Mouse (Mus musculus) v-Abl transformed pro-B cells (cell line): ENCODE results near the gene Draxin.

ENCODE experiments used
- in situ Hi-C, 2 experiments: fragments of 400-800 bp; cut with MboI; formaldehyde crosslinking; loops; one replicate each; pipeline ENCODE4 v1.15.1; 2025; ENCODE audit not compliant: unreplicated experiment in 2 of 2

Draxin gene

DNA sequence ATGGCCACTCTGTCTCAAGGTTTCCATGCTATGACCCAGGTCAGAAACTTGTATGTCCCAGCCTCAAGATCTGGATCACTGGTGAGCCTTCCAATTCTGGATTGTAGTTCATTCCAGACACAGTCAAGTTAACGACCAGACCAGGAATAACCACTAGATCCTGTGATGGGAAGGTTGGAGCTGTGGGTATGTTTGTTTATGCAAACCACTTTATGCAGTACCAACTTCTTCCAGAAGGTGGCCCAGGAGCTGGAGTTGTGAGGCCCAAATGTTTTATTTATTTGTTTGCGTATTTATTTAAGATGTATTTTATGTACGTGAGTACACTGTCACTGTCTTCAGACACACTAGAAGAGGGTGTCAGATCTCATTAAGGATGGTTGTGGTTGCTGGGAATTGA is 24.5 kb upstream of the Draxin start:
- in situ Hi-C loops = loop anchor here in 1 of 2 experiments (5.0 kb wide), 1 partner anchor 38 kb away; no protein-coding TSS in a partner anchor

DNA sequence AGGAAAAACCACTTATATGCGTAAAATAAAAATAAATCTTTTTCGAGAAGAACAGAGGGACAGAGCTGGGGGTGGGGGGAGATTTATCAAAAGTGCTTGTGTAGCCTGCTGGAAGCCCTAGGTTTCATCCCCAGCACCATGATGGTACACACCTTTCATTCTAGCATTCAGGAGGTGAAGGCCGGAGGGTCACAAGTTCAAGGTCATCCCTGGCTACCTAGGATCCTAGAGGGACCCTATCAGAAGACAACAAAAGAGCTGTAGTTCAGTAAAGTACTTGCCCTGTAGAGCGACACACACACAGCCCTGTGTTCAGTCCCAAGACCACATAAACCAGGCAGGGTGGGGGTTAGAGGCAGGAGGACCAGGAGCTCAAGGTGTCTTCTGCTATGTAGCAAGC is 23.5 kb upstream of the Draxin start:
- in situ Hi-C loops = loop anchor here in 1 of 2 experiments (5.0 kb wide), 1 partner anchor 37 kb away; no protein-coding TSS in a partner anchor

DNA sequence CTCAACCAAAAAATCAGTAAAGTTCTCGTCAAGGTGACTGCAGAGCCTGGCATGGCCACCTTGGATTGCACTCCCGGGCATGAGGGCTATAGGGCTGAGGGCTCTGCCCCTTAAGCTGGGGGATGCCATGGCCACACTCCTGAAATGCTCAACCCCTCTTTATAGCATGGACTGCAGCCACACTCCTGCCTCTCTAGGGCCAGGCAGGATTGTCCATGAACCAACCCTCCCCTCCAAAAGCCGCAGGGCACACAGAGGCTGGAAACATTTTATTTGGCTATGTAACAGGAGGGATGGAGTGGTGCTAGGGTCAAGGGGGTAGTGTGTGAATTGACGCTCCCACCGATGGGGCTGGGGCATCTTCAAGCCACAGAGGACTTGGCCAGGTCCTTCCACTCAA is 22.0 kb upstream of the Draxin start:
- in situ Hi-C loops = loop anchor here in 1 of 2 experiments (5.0 kb wide), 1 partner anchor 35 kb away; no protein-coding TSS in a partner anchor

DNA sequence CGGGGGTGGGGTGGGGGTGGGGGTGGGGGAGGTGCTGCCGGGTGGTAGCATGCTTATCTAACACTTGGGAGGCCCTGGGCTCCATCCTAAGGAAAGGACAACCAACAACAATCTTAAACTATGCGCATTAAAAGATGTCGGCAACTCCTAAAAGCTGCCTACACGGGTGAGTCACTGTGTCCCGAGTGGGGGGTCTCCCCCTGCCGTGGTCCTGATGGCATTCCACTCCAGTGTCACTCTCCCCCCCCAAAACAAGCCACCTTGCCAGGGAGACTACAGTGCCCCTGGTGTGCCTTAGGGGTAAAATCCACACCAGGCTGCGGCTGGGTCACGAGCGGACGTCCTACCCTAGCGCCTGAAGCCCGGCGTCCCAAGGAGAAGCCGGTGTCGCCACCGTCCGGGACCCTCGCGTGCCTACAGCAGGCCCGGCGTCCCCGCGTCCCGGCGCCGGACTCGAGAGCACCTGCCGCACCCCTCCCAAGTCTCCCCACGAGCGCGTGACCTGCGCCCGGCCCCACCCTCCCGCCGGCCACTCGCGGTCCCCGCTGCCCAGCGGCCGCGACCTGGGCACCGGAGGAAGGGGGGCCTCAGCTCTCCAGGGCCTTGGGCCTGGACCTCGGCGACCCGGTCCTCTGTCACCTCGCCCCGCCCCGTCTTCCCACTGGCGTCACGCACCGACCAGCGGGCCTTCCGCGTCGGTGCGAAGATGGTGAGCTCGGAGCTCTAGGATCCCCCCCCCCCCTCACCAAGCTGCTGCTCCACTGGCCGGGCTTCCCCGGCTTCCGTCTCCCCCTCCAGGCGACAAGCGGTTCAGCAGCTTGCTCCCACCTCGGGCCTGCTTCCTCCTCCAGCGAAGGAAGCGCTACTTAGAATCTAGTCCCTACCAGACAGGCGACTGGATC is 21.0 kb upstream of the Draxin start, which contains the start of gene Fbxo6:
Gene Fbxo6 (minus strand): TSS at position 874 of the 902 bp plus-strand sequence.
- in situ Hi-C loops = loop anchor here in 1 of 2 experiments (5.0 kb wide), 1 partner anchor 34 kb away; no protein-coding TSS in a partner anchor

DNA sequence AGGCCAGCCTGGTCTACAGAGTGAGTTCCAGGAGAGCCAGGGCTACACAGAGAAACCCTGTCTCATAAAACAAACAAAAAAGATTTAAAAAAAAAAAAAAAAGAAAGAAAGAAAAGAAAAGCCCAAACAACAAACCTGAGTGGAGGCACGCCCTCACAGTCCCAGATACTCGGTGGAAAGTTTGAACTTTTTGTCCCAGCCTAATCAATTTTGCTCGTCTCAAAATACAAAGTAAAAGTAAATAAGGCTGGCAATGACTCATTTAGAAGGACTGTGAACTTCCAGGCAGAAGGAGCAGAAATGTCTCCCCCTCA is 20.4 kb upstream of the Draxin start:
- in situ Hi-C loops = loop anchor here in 1 of 2 experiments (5.0 kb wide), 1 partner anchor 34 kb away; no protein-coding TSS in a partner anchor

DNA sequence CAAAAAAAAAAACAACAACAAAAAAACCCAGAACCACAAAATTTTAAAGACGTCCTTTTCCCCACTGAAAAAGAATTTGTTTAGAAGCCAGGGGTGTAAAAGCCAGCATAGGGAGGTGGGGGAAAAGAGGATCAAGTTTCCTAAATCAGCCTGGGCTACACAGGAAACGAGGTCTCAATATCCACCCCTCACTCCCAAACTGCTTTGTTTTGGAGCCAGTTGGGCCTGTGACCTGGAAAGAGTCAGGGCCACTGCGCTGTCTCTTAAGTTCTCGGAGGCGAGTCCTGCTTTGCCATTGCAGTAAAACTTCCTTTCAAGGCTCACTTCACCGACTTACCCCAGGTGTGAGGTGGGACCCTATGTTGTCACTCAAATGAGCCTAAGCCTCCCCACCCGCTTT is 19.7 kb upstream of the Draxin start:
- in situ Hi-C loops = loop anchor here in 1 of 2 experiments (5.0 kb wide), 1 partner anchor 33 kb away; no protein-coding TSS in a partner anchor

DNA sequence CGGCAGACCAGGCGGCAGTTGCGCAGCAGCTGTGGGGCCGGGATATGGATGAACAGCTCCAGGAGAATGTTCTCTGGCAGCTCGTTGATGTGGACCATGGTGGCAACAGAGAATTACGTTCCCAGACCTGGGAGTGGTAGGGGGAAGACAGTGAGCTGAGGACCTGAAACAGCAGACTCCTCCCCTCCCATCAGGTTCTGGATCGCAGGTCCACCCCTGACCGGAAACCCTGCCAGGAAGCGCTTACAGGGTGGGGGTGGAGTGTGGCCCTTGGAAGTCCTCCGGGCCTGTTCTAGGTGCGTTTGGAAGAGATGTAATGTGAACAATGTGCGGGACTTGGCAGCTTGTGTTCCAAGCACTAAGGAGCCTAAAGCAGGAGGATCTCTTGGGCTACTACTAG is 19.0 kb upstream of the Draxin start:
- in situ Hi-C loops = no loop called here

DNA sequence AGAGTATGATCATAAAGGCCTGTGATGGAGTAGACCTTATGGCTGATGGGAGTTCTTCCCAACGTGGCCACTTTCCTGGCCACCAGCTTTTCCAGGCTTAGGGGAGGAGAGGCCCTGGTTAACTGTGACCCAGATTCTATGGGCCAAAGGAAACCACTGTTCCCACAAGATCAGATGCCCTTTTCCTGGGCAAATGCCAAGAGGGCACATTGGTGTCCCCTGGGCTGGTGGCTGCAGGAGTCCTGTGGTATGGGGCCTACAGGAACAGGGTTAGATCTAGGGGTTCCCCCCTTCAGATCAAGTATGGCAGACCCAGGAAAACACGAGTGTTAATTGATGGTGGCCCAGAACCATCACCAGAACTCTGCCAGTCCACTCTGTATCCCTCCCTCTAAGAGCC is 17.2 kb upstream of the Draxin start:
- in situ Hi-C loops = no loop called here

DNA sequence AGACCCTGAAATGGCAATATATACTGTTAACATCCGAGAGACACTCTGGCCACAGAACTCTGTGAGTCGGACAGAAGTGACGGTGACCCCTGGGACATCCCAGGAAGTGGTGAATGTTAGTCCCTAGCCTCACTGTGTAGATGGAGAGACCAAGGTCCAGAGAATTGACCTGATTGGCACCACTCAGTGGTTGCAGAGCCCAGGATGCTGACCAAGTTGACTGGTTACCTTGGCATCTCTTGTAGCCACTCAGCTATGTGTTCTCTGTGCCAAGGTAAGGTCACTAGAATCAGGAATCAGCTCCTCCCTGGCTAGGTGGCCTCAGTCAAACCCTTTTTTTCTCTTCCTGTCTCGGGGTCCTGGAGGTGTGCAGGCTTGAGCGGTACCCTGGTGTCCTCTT is 13.2 kb upstream of the Draxin start:
- in situ Hi-C loops = no loop called here

DNA sequence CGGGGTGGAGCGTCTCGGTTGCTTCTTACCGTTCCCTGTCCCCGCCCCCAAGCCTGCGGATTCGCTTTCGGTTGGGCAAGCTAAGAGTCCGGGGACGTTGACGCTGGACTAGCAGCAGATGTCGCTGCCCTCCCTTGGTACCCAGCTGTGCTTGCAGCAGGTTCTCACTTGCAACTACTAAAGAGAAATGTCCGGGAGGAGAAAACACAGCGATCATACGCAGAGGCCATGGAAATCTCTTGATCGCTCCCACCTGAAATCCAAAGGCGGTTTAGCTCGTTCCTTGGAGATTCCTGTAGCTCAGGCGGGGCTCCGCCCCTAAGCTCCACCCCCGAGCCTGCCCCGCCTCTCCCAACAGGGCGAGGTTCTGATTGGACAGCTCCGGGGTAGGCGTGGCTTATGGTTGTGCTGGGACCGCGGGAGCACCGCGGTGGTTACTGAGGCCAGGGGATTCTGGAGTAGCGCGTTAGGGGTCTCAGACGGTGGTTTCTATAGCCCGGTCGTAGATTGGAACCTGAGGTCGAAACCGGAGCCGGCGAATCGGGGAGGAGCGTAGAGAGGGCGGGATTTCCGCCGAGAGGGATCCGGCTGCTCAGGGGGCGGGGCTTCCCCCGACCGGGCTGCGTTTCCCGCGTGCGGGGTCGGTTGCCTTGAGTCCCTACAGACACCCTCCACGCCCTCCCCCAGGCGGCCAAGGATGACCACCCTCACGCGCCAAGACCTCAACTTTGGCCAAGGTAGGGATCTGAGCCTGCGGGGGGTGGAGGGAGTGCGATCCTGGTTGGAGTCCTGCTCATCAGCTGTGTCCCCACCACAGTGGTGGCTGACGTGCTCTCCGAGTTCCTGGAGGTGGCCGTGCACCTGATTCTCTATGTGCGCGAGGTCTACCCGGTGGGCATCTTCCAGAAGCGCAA is 9.9 kb upstream of the Draxin start:
- in situ Hi-C loops = no loop called here

DNA sequence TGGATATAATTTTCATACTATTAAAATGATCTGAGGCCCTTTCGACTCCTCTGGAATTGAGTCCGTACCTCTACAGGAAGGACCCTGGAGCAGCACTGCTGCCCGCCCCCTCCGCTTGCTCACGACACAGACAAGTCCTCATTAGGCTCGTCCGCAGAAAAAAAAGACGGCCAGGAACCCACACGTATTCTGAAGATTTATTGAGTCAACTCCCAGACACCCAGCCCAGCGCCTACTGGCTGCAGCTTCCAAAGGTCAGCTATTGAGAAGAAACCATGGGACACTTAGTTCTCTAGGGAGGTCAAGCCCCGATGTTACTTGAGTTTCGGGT is 9.2 kb upstream of the Draxin start:
- in situ Hi-C loops = no loop called here

DNA sequence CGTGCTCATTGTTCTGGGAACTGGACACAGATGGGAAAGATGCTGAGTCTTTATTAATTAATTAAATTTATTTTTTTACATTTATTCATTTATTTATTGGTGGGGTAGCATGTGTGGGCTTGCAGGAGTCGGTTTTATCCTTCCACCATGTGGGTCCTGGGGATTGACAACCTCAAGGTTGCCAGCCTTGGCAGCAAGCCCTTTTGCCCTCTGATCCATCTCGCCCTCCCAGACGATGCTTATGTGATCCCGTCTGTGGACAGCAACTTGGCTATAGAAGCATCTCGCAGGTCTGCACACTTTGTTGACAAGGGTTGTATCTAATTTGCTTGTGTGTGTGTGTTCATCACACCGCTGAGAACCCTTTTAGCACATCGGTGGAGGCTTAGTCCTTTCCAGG is 7.0 kb upstream of the Draxin start:
- in situ Hi-C loops = no loop called here

DNA sequence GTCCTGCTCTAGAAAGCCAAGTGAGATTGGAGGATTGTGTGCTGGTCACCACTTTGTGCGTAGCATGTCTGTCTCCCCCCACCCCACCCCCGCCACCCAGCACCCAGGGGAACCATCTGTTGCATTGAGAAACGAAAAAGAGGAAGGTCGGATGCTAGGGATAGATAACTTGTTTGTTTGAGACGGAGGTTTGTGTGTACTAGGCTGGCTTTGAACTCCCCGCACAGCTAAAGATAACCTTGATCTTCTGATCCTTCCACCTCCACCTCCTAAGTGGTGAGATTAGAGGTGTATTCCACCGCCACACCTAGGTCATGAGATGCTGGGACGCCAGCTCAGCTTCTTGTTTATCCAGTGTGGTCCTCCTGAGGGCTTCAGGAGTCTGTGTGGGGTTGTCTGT is 4.5 kb upstream of the Draxin start:
- in situ Hi-C loops = no loop called here

DNA sequence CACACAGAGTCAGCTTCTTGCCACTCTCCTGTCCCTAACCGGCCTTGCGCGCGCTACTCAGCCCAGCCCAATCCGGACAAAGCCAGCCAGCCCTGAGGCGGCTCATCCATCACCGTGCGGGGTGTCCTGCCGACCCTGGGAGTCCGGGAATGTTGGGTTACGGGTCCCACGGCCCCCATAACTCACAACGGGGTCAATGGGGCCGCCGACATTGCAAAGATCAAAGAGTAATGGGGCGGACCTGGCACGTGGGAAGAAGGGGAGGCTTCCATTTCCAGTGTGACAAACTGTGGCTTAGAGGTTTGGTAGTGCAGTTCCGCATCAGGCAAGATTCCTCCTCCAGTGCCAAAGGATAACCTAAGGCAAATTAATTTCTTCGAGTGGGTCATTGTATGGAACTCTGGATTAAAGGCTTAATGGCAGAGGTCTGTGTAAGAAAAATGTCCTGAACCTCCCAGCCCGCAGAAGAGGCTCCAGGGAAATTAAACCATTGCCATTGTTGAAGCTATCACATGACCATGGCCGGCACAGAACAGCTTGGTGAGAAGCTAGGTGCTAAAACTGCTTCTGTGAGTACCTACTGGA is 1.1 kb upstream of the Draxin start:
- in situ Hi-C loops = no loop called here

DNA sequence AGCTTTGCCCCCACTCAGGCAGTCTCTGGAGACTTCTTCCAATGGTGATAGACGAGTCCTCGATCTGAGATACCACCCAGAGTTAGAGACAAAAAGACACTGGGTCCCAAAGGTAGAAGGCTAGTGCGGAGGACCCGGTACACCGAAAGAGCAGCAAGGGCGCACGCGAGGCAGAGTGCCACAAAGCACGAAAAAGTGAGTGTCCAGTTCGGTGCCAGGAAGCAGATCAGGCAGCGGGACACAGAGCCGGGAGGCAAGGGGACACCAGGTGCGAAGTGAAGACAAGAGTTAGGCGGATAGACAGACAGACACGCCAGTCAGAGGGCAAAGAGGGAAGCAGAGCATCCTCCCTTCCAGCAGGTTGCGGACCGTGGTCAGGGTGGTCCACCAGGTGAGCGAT is 365 bp downstream of the Draxin start, which contains the start of gene Mad2l2:
Gene Mad2l2 (plus strand): TSS at position 252 of the 400 bp plus-strand sequence.
- in situ Hi-C loops = no loop called here

DNA sequence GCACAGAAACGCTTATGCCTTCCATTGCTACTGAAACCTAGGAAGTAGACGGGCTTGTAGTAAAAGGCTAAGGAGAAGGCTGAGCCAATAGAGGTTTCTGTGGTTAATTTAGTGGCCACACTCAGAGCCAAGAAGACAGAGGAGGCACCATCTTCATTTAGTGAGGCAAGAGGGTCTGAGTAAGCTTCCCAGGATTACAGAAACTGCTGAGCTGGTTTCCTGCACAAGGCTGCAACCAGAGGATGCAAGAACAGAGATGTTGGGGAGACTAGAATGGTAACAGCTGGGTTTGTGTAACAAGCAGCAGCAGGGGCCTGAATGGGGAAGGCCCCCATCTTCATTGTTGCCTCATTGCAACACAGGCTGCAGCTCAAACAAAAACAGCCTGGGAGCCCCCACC is 1.8 kb downstream of the Draxin start:
- in situ Hi-C loops = no loop called here

DNA sequence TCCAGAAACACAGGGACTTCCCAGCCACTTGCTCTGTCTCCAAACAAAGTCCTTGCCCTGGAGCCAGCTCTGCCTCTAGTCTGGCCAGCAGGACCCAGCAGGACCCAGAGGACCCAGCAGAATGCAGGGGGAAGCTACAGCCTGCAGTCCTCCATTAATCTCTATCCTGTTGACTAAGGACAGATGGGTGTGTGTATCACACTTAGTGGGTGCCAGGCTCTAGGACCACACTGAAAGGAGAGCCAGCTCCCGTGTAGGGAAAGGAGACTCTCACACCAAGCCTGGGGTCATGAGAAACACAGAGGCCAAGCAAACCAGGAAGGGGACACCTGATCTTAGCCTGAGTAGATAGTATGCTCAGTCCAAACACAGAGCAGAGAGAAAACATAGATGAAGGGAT is 2.3 kb downstream of the Draxin start:
- in situ Hi-C loops = no loop called here

DNA sequence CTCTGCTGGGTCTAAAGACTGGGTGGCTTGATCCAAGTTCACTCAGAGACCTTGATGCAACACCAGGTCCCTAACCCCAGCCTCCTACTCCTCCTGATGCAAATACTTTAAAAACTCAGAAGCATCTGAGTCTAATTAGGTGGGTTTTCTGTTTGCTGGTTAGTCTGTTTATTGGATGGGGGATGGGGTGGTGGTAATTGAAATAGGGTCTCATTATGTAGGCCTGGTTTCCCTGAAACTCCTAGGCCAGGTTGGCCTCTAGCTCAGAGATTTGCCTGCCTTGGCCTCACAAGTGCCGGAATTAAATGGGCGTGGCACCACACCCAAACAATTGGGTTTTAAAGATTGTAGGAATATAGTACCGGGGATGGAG is 7.8 kb downstream of the Draxin start:
- in situ Hi-C loops = no loop called here

DNA sequence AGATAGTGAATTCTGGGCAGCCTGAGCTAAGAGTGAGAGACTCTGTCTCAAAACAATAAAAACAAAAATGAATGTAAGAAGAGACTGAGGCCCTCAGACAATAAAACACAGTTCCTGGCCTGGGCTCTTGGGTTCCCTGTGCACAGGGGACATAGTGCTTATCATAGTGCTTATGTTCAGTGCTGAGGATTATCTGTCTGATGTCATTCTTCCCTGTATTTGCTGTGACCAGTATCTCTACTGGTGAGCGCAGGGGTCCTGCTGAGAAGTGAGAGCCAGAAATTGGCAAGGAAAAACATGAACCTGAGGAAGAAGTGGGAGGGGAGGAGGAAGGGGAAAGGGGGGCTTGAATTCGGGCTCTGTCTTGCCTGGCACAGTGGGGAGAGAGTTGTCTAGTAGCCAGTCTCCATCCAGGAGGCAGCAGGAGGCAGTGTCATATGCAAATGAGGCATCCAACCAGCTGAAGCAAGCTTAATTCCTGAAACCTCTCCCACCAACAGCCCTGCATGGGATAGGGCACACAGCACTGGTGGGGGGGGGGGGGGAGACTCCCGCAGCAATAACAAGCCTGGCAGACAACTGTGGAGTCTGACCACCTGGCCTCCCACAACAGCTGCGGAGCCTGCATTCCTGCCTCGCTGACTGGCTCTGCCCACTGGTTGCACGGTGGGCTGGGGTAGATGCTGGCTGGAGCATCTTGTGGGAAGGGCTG is 8.4 kb downstream of the Draxin start:
- in situ Hi-C loops = no loop called here

DNA sequence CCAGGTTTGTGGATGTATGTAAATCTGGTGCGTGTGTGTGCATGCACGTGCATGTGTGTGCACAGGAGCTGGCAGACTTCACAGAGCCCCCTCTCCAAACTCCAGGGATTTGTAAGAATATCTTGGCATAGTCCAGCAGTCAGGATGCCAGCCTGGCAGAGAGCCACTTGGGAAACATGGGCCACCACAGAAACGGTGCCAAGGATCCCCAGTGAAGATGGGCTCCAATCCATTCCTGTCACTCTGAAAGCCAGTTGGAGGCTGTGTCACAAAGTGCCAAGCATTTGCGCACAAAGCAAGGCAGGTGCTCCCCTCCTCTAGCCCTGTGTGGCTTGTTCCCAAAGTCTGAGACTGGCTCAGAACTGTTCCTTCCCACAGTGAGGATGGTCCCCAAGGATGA is 9.1 kb downstream of the Draxin start:
- in situ Hi-C loops = no loop called here
